Mouse (Mus musculus): ENCODE data around the gene Exosc5. TPM values are rescaled to one million over a fixed set of nuclear protein-coding genes. Genes with fewer than 3 reads are reported as not detected.
A peak's percentile ranks its signal among the peaks of the same experiment; 100 is the strongest.

Gene Exosc5
- total and polyA plus RNA-seq, 3 experiments: 109 to 134 TPM; not detected in 1

- DNase-seq (ENCODE audit: low read depth, low spot score): peak; percentile 54
- Histone ChIP-seq H3K9ac (ENCODE audit: control insufficient read depth, low read depth, low read length, poor library complexity, severe bottlenecking) (peak within 1 kb of the TSS; percentile 78), H3K4me1 (ENCODE audit: control insufficient read depth in 1 of 2, insufficient read depth in 2 of 2, low read length in 2 of 2) (peaks cover 0 to 14% of the 10 kb centered on the region in 2 experiments; a peak in 3 of 4 replicates), H3K79me2 (ENCODE audit: control insufficient read depth, insufficient read depth, low read length, poor library complexity) (no peaks in the 10 kb centered on the region; the same call in 1 of the 2 replicates), H3K27me3 (ENCODE audit: control insufficient read depth in 1 of 2, insufficient read depth in 2 of 2, low read length in 2 of 2) (no peaks in the 10 kb centered on the region), H3K4me3 (ENCODE audit: control insufficient read depth in 1 of 2, insufficient read depth in 1 of 2, low read depth in 2 of 2, low read length in 2 of 2) (peak within 1 kb of the TSS; percentile 60 to 80), H3K36me3 (ENCODE audit: control insufficient read depth in 1 of 2, insufficient read depth in 2 of 2, low read length in 2 of 2) (0 out of 4 replicates have a peak, but pooled peaks cover 0 to 2% of the 10 kb centered on the region in 2 experiments), H3K27ac (ENCODE audit: control insufficient read depth, low read depth, low read length) (no peak within 1 kb of the TSS), H3K9me3 (replicated peaks; ENCODE audit: insufficient read depth, low read length) (no peaks in the 10 kb centered on the region)
- TF ChIP-seq GABPA (IDR thresholded peaks at IDR 0.05; ENCODE audit: low read depth, low read length) (no peak), MAFK (IDR thresholded peaks at IDR 0.05; ENCODE audit: borderline replicate concordance, low read depth, low read length) (no peak), RCOR1 (IDR thresholded peaks at IDR 0.05; ENCODE audit: low read depth, low read length) (no peak), ZC3H11A (IDR thresholded peaks at IDR 0.05; ENCODE audit: low read depth, low read length) (no peak), TAL1 (IDR thresholded peaks at IDR 0.05; ENCODE audit: low read length) (no peak; the same call in 1 of the 2 replicates), GATA1 (IDR thresholded peaks at IDR 0.05; ENCODE audit: low read depth, low read length) (no peak), SIN3A (IDR thresholded peaks at IDR 0.05; ENCODE audit: low read length) (no peak; the same call in 1 of the 2 replicates), MXI1 (IDR thresholded peaks at IDR 0.05; ENCODE audit: low read depth, low read length) (no peak), CHD2 (IDR thresholded peaks at IDR 0.05; ENCODE audit: low read length) (no peak), MAX (IDR thresholded peaks at IDR 0.05; ENCODE audit: low read length) (no peak), BHLHE40 (IDR thresholded peaks at IDR 0.05; ENCODE audit: borderline replicate concordance, low read depth, low read length) (no peak), KAT2A (conservative IDR thresholded peaks at IDR 0.05; ENCODE audit: low read depth, low read length) (no peak)
Observed at GRCm38 (mm10) chr7:25626509-25627430, 32.2 kb upstream of the Exosc5 start, which contains the start of gene B3gnt8. Gene B3gnt8, plus strand, starts transcription at chr7:25626654.

- Histone ChIP-seq H3K9me3 (replicated peaks; ENCODE audit: insufficient read depth, low read length) (no peaks in the 10 kb centered on the region), H3K4me1 (ENCODE audit: control insufficient read depth in 1 of 2, insufficient read depth in 2 of 2, low read length in 2 of 2) (peaks cover 0 to 14% of the 10 kb centered on the region in 2 experiments; a peak in 3 of 4 replicates), H3K4me3 (ENCODE audit: control insufficient read depth in 1 of 2, insufficient read depth in 1 of 2, low read depth in 2 of 2, low read length in 2 of 2) (peak overlapping the region; percentile 60 to 80), H3K27me3 (ENCODE audit: control insufficient read depth in 1 of 2, insufficient read depth in 2 of 2, low read length in 2 of 2) (no peaks in the 10 kb centered on the region), H3K9ac (ENCODE audit: control insufficient read depth, low read depth, low read length, poor library complexity, severe bottlenecking) (peak overlapping the region; percentile 78), H3K79me2 (ENCODE audit: control insufficient read depth, insufficient read depth, low read length, poor library complexity) (no peaks in the 10 kb centered on the region; the same call in 1 of the 2 replicates), H3K27ac (ENCODE audit: control insufficient read depth, low read depth, low read length) (no peak overlapping the region; the same call in 1 of the 2 replicates), H3K36me3 (ENCODE audit: control insufficient read depth in 1 of 2, insufficient read depth in 2 of 2, low read length in 2 of 2) (0 out of 4 replicates have a peak, but pooled peaks cover 0 to 2% of the 10 kb centered on the region in 2 experiments)
- TF ChIP-seq ZMIZ1 (IDR thresholded peaks at IDR 0.05; ENCODE audit: low read depth, low read length) (no peak), POLR2A (IDR thresholded peaks at IDR 0.05; ENCODE audit: control insufficient read depth in 1 of 2, insufficient read depth in 1 of 2, low read depth in 1 of 2, low read length in 2 of 2, poor library complexity in 1 of 2) (0 out of 4 replicates have a peak, but pooled peaks of 1 of the 2 experiments have one; percentile 24), KAT2A (conservative IDR thresholded peaks at IDR 0.05; ENCODE audit: low read depth, low read length) (no peak), MAZ (IDR thresholded peaks at IDR 0.05; ENCODE audit: low read depth, low read length) (0 out of 2 replicates have a peak, but pooled peaks have one; percentile 44)
- peak; percentile 72 for DNase-seq (ENCODE audit: low read depth, low spot score)
Observed at GRCm38 (mm10) chr7:25627431-25628322, 31.3 kb upstream of the Exosc5 start.
